Mouse (Mus musculus) embryonic fibroblast, embryonic 13.5 days (primary cell): ENCODE measurements around the gene Slc43a2.

ENCODE experiments used
- CTCF ChIP-seq: IDR thresholded peaks from 2 replicates; pipeline ENCODE4 v1.5.1; 2011; ENCODE audit warnings: mild to moderate bottlenecking, control low read depth, low read length, moderate library complexity, borderline replicate concordance; ENCODE audit not compliant: insufficient read depth
- POLR2A ChIP-seq: IDR thresholded peaks from 2 replicates; pipeline ENCODE4 v1.6.1; 2011; ENCODE audit warnings: low read depth, mild to moderate bottlenecking, control low read depth, low read length, moderate library complexity

DNA sequence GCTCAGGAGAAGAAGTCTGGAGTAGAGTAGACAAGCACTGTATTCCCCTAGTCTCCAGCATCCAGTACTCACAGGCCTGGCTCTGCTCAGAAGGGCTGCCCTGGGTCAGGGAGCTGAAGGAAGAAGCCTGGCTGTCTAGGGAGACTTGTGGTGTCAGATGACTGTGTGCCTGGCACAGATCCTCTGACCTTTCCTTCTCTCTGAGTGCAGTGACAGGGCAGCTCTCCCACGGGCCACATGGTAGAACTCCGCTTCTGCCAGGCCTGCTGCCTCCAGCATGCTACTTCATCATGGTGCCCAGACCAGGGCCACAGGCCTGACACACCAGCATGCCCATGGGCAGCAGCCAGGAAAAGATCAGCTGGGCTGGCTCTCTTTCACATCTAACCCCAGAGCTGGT is 34.4 kb downstream of the Slc43a2 start:
- no peak for TF ChIP-seq CTCF
- TF ChIP-seq POLR2A, result no peak
